Mouse (Mus musculus): ENCODE results near the gene Syna. TPM values are rescaled to one million over a fixed set of nuclear protein-coding genes. Genes with fewer than 3 reads are reported as not detected.

The Syna gene
- polyA plus RNA-seq, 1 experiment from 2014 or later, result 0.15 TPM

DNA sequence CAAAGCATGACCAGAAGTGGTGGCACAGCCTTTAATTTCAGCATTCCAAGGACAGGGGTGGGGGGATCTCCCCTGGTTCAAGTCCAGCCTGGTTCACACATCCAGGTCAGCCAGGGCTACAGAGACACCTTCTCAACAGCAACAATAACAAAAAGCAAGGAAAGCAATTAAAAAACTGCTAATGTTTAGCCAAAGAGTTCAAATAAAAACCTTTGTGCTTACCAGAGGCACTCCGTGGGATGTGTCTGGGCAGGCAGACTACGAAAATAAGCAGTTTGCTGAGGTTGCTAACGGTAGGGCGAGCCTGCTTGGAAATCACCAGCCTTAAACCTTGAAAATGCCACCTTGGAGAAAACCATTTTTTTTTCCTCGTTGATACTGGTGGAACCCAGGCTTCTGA lies 21.2 kb upstream of the Syna start, which contains the start of gene Rfc2:
TSS of gene Rfc2 (plus strand) at position 221 of the 400 bp plus-strand sequence.
- Histone ChIP-seq H3K9ac (no peak within 1 kb of the TSS), H3K4me2 (replicated peaks) (no peak within 1 kb of the TSS), H3K4me3 (no peak within 1 kb of the TSS), H3K27me3 (no peaks in the 10 kb centered on the region), H3K4me1 (peaks cover 13% of the 10 kb centered on the region), H3K27ac (no peak within 1 kb of the TSS), H3K36me3 (no peaks in the 10 kb centered on the region), H3K9me3 (no peaks in the 10 kb centered on the region)
- ATAC-seq (ENCODE audit: insufficient number of reproducible peaks, insufficient read depth, low FRiP score, low TSS enrichment), result no peak
- WGBS, result 81% methylated on average over 5 of the region's 5 CpGs

DNA sequence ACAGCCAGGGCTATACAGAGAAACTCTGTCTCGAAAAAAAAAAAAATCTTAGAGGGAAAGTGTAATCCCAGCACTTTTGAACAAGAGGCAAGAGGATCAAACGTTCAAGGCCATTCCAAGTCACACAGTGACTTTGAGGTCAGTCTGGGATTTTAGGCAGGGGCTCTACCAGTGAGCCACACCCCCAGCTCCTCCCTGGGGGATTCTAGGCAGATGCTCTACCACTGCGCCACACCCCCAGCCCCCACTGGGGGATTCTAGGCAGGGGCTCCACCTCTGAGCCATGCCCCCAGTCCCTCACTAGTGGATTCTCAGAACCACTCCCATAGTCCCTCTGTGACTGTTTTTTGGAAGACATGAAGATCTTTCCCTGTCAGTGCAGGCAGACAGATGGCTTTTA lies 19.2 kb upstream of the Syna start:
- H3K27me3 ChIP-seq, result no peaks in the 10 kb centered on the region
- H3K9ac ChIP-seq, result no peak overlapping the region
- H3K4me2 ChIP-seq (replicated peaks), result no peak overlapping the region
- no peaks in the 10 kb centered on the region for H3K36me3 ChIP-seq
- H3K27ac ChIP-seq, result no peak overlapping the region
- no peak for ATAC-seq (ENCODE audit: insufficient number of reproducible peaks, insufficient read depth, low FRiP score, low TSS enrichment)
- H3K4me3 ChIP-seq, result no peak overlapping the region
- WGBS, result 61% methylated on average over 3 of the region's 3 CpGs
- H3K4me1 ChIP-seq, result peaks cover 17% of the 10 kb centered on the region
- H3K9me3 ChIP-seq, result no peaks in the 10 kb centered on the region

DNA sequence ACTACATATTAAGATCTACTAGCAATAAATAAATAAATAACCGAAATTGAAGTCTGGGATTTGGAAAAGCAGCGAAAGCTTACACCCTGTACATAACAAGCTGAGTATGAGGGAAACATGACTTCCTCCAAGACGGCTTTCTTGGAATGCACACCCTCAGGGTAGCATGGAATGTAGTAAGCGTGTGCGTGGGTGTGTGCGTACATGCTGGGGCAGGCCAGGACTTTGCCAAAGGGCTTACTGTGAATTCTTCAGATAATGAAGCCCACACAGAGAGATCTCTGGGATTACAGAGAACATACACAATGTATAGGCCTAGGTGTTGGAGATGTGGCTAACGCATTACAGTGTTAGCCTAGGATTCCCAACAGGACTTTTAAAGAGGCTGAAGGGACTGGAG lies 17.6 kb upstream of the Syna start:
- Histone ChIP-seq H3K36me3 (no peaks in the 10 kb centered on the region), H3K27me3 (no peaks in the 10 kb centered on the region), H3K4me3 (no peak overlapping the region), H3K9ac (no peak overlapping the region), H3K4me1 (peaks cover 13% of the 10 kb centered on the region), H3K9me3 (no peaks in the 10 kb centered on the region), H3K27ac (no peak overlapping the region), H3K4me2 (replicated peaks) (no peak overlapping the region)
- ATAC-seq (ENCODE audit: insufficient number of reproducible peaks, insufficient read depth, low FRiP score, low TSS enrichment), result no peak
- 81% methylated on average over 7 of the region's 7 CpGs for WGBS

DNA sequence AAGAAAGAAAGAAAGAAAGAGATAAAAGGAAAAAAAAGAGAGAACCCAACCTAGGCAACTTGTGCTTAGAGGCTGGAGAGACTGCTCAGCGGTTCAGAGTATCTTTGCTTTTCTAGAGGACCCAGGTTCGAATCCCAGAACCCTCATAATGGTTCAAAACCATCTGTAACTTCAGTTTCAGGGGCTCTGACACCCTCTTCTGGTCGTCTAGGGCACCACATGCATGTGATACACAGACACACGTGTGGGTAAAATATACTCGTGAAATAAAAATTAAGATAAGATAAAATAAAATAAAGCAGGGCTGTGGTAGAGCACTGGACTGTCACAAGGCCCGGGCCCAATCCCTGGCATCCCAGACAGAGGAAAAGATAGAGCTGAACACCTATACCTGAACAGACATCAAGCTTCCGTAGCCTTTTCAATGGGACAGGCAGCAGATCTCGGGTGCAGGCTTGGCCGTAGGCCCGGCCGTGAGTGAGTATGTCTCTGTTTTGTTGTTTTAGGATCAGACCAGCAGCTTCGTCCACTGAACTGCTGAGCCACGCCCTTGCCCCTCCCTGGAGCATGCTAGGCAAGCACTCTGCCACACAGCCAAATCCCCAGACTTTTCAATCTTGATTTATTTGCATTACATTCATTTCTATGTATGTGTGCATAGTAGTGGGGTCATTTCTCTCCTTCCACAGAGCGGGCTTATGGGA lies 16.7 kb upstream of the Syna start:
- H3K4me1 ChIP-seq, result peaks cover 17% of the 10 kb centered on the region
- 77% methylated on average over 14 of the region's 14 CpGs for WGBS
- H3K27ac ChIP-seq, result no peak overlapping the region
- no peaks in the 10 kb centered on the region for H3K9me3 ChIP-seq
- H3K9ac ChIP-seq, result no peak overlapping the region
- ATAC-seq (ENCODE audit: insufficient number of reproducible peaks, insufficient read depth, low FRiP score, low TSS enrichment), result no peak
- no peaks in the 10 kb centered on the region for H3K27me3 ChIP-seq
- no peaks in the 10 kb centered on the region for H3K36me3 ChIP-seq
- no peak overlapping the region for H3K4me2 ChIP-seq (replicated peaks)
- H3K4me3 ChIP-seq, result no peak overlapping the region

DNA sequence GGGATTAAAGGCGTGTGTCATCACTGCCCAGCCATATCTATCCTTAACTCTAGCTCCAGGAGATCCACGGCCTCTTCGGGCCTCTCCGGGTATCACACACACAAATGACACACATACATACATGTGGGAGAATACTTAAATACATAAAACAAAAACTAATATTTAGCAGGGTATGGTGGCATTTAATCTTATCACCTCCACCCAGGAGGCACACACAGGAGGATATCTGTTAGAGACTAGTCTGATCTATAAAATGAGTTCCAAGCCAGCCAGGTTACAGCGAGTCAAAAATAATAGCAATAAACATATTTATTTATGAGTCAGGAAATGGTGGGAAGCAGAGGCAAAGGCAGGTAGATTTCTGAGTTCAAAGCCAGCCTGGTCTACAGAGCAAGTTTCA lies 15.9 kb upstream of the Syna start:
- Histone ChIP-seq H3K4me3 (no peak overlapping the region), H3K9ac (no peak overlapping the region), H3K9me3 (no peaks in the 10 kb centered on the region), H3K4me2 (replicated peaks) (no peak overlapping the region), H3K4me1 (peaks cover 17% of the 10 kb centered on the region), H3K27me3 (no peaks in the 10 kb centered on the region), H3K27ac (no peak overlapping the region), H3K36me3 (no peaks in the 10 kb centered on the region)
- no peak for ATAC-seq (ENCODE audit: insufficient number of reproducible peaks, insufficient read depth, low FRiP score, low TSS enrichment)
- WGBS, result 95% methylated on average over 5 of the region's 5 CpGs

DNA sequence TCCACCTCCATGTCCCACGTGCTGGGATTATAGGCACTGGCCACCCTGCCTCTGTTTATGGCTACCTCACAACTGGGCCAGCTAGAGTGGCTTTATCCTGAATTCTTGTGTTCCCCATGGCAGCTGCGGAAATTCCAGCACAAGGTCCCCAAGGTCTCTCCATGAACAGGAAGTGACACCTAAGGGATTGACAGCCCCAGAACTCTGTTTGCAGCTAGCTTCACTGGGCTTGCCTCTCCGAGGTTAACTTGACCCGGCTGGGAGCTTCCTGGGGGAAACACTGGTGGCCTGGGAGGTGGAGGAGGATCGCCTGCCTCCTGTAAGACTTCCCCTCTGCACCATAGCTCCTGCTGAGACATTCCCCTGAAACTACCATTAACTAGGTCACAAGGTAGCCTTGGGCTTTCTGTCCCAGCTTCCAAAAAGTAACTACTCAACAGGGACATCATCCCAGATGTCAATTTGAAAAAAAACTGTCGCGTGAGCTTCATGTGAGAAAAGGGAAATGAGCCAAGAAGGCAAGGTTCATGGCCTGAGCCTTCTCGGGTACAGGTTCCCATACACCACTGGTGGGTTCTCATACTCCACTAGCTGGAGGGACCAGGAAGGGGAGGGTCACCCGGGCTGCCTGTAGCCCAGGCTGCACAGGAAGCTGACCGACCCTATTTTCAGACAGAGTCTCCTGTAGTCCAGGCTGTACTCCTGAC lies 12.7 kb upstream of the Syna start:
- no peak; the same call in 1 of the 2 replicates for ATAC-seq (ENCODE audit: insufficient number of reproducible peaks, insufficient read depth, low FRiP score, low TSS enrichment)
- H3K27me3 ChIP-seq, result no peaks in the 10 kb centered on the region
- H3K36me3 ChIP-seq, result no peaks in the 10 kb centered on the region
- H3K27ac ChIP-seq, result peak overlapping the region; percentile 69
- 39% methylated on average over 10 of the region's 10 CpGs for WGBS
- peak overlapping the region; percentile 40 for H3K9ac ChIP-seq
- no peaks in the 10 kb centered on the region for H3K9me3 ChIP-seq
- peak overlapping the region; percentile 65 for H3K4me2 ChIP-seq (replicated peaks)
- H3K4me3 ChIP-seq, result peak overlapping the region; percentile 43
- H3K4me1 ChIP-seq, result peaks cover 25% of the 10 kb centered on the region

DNA sequence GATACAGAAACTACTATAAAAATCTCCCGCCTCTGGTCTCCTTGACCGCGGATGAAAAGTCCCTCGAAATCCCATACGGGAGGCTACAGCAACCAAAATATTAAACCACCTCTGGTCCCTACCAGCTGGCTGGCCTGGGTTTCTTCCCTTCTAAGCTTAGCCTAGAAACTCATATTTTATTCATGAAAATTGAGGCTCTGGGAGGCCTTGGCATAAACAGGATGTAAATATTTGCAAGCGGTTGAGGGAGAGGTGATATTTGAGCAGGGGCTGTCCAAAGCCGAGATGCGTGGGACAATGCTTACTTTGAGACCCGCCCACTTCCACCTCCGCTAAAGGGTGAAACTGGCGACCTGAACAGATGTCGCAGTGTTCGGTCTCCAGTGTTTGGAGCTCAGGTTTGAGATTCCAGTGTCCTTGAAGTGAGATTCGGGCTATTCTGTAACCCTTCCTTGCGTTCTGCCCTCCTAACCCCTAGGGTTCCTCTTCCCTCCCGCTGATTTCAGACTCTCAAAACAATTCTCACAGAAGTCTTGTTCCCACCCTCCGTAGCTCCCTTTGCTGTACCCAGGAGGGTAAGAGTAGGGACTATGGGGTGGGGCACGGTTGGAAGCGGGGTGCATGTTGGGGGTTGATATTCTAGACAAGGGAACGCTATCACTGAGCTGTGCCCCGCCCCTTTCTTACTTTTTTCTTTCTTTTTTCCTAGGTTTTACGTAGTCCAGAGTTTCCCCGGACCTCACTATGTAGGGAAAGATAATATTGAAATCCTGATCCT lies 11.9 kb upstream of the Syna start:
- Histone ChIP-seq H3K4me3 (peak overlapping the region; percentile 43), H3K4me1 (peaks cover 25% of the 10 kb centered on the region), H3K9ac (peak overlapping the region; percentile 40), H3K27me3 (no peaks in the 10 kb centered on the region), H3K36me3 (no peaks in the 10 kb centered on the region), H3K4me2 (replicated peaks) (peak overlapping the region; percentile 65), H3K9me3 (no peaks in the 10 kb centered on the region), H3K27ac (peak overlapping the region; percentile 69)
- ATAC-seq (ENCODE audit: insufficient number of reproducible peaks, insufficient read depth, low FRiP score, low TSS enrichment), result 0 out of 2 replicates have a peak, but pooled peaks have one; percentile 53
- 1% methylated on average over 23 of the region's 23 CpGs for WGBS

DNA sequence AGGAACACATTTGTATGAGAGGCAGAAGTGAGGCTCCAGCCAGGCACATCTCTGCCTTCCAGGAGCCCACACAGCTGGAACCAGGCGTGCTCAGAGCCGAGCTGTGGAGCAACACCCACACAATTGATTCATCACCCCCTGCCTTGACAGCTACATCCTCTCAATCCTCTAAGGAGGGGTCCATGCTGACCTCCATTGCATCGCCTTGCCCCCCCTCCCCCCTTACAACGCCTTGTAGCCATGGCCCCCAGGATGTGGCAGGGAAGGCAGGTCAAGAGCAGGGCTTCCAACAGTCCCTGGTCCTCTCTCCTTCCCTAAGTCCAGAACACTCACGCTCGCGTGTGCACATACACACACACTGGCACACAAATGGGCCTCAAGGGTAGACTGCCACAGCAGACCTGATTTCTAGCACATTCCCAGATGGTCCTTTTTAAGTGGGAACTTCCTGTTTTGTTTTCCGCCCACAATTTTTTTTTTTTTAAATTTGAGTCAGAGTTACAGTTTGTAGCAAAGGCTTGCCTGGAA lies 9.1 kb upstream of the Syna start:
- Histone ChIP-seq H3K27me3 (no peaks in the 10 kb centered on the region), H3K27ac (peak overlapping the region; percentile 65), H3K9me3 (no peaks in the 10 kb centered on the region), H3K4me1 (peaks cover 19% of the 10 kb centered on the region), H3K4me2 (replicated peaks) (no peak overlapping the region), H3K9ac (no peak overlapping the region), H3K4me3 (no peak overlapping the region), H3K36me3 (no peaks in the 10 kb centered on the region)
- no peak for ATAC-seq (ENCODE audit: insufficient number of reproducible peaks, insufficient read depth, low FRiP score, low TSS enrichment)
- WGBS, result 35% methylated on average over 8 of the region's 8 CpGs

DNA sequence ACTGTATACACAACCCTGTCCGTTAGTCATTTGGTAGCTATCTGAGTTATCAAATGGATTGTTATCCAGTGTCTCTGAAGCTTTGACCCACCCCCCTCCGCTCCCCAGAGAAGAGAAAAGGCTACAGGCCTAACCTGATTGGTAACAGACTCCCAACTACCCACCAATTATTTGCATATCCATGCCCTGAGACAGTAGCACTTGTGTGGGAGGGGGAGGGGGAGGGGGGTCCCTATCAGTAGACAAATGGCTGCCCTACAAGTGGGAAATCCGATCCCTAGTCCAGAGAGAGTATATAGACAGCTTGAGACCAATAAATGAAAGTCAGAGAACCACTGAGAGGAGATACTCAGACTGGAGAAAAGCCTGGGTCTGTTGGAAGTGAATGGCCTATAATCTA lies 8.1 kb upstream of the Syna start:
- Histone ChIP-seq H3K27ac (no peak overlapping the region), H3K4me1 (peaks cover 17% of the 10 kb centered on the region), H3K27me3 (no peaks in the 10 kb centered on the region), H3K9ac (no peak overlapping the region), H3K36me3 (no peaks in the 10 kb centered on the region), H3K4me2 (replicated peaks) (no peak overlapping the region), H3K4me3 (no peak overlapping the region), H3K9me3 (no peaks in the 10 kb centered on the region)
- 69% methylated on average over 3 of the region's 3 CpGs for WGBS
- ATAC-seq (ENCODE audit: insufficient number of reproducible peaks, insufficient read depth, low FRiP score, low TSS enrichment), result no peak

DNA sequence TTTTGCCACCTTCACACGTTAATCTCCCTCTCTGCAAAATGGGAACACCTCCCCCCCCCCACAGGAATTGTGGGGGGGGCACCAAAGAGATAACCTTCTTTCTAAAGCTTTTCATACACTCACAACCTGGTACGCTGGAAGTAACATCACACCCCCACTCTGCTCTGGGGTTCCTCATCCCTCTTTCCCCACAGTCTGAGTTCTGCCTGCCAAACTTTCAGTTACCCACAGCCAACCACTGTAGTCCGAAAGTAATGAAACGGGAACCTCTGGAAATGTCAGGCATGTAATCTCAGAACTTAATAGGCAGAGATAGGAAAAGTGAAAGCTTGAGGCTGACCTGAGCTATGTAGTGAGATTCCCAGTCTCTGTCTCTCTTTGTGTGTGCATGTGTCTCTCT lies 7.5 kb upstream of the Syna start:
- no peak overlapping the region for H3K4me2 ChIP-seq (replicated peaks)
- no peak overlapping the region for H3K4me3 ChIP-seq
- H3K9ac ChIP-seq, result no peak overlapping the region
- ATAC-seq (ENCODE audit: insufficient number of reproducible peaks, insufficient read depth, low FRiP score, low TSS enrichment), result no peak
- H3K27ac ChIP-seq, result no peak overlapping the region
- H3K36me3 ChIP-seq, result no peaks in the 10 kb centered on the region
- 86% methylated on average over 4 of the region's 4 CpGs for WGBS
- peaks cover 12% of the 10 kb centered on the region for H3K4me1 ChIP-seq
- no peaks in the 10 kb centered on the region for H3K27me3 ChIP-seq
- H3K9me3 ChIP-seq, result no peaks in the 10 kb centered on the region

DNA sequence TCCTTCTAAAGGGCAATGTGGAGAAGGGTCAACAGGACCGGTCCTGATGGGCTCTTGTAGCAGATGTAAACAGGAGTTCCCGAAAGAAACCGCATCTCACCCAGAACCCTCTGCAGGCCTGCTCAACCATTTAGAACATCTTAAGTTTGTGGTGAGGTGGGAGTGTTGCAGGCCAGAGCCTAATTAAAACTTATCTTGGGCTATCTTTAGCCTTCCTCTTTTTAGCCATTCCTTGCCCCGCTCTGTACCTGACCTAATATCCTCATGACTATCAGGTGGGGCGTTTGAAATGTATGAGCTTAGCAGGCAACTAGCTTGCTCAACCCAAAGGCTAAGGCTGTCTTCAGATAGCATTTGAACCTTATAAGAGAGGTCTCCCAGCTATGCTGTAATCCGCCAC lies 5.7 kb upstream of the Syna start:
- Histone ChIP-seq H3K9me3 (no peaks in the 10 kb centered on the region), H3K27ac (no peak overlapping the region), H3K9ac (no peak overlapping the region), H3K4me1 (peaks cover 8% of the 10 kb centered on the region; the same call in 1 of the 2 replicates), H3K36me3 (no peaks in the 10 kb centered on the region), H3K4me3 (no peak overlapping the region), H3K27me3 (no peaks in the 10 kb centered on the region), H3K4me2 (replicated peaks) (no peak overlapping the region)
- WGBS, result 91% methylated on average over 6 of the region's 6 CpGs
- ATAC-seq (ENCODE audit: insufficient number of reproducible peaks, insufficient read depth, low FRiP score, low TSS enrichment), result no peak
